Mouse (Mus musculus) limb, embryonic 15.5 days (tissue): ENCODE results near the gene Dlst. TPM values are rescaled to one million over a fixed set of nuclear protein-coding genes. Genes with fewer than 3 reads are reported as not detected.
A peak's percentile ranks its signal among the peaks of the same experiment; 100 is the strongest.
"Not testable (repeated sequence)": the region's sequence is repeated elsewhere in the genome, so short reads cannot be mapped to it uniquely, and the experiment has no call there.

Experiments
- ATAC-seq: fragments of 200-750 bp; cut with Nextera tagmentation; 2 replicates; pipeline ENCODE4 v1.8.0; 2017; ENCODE audit warnings: low read depth, moderate TSS enrichment; ENCODE audit not compliant: insufficient number of reproducible peaks, low FRiP score, low TSS enrichment
- H3K27ac ChIP-seq: fragments of 300-500 bp; sonication (generic); 2 replicates; pipeline ENCODE4 v1.5.1; 2015; ENCODE audit warnings: moderate library complexity, mild to moderate bottlenecking, inconsistent platforms
- H3K27me3 ChIP-seq: fragments of 300-500 bp; sonication (generic); 2 replicates; pipeline ENCODE4 v1.6.1; 2015; ENCODE audit warnings: inconsistent platforms
- H3K36me3 ChIP-seq: fragments of 300-500 bp; sonication (generic); 2 replicates; pipeline ENCODE4 v1.6.1; 2015; ENCODE audit warnings: inconsistent platforms
- H3K4me1 ChIP-seq: fragments of 300-500 bp; sonication (generic); 2 replicates; pipeline ENCODE4 v1.6.1; 2015; ENCODE audit warnings: inconsistent platforms
- H3K4me2 ChIP-seq: fragments of 300-500 bp; sonication (generic); 2 replicates; pipeline ENCODE4 v1.6.1; 2015; ENCODE audit warnings: mild to moderate bottlenecking, inconsistent platforms
- H3K4me3 ChIP-seq: fragments of 300-500 bp; sonication (generic); 2 replicates; pipeline ENCODE4 v1.5.1; 2015; ENCODE audit warnings: mild to moderate bottlenecking, inconsistent platforms
- H3K9ac ChIP-seq: fragments of 300-500 bp; sonication (generic); 2 replicates; pipeline ENCODE4 v1.6.1; 2015; ENCODE audit warnings: inconsistent platforms
- H3K9me3 ChIP-seq: fragments of 300-500 bp; sonication (generic); 2 replicates; pipeline ENCODE4 v1.6.1; 2016; ENCODE audit warnings: inconsistent platforms
- whole genome bisulfite sequencing: fragments of 180-500 bp; shearing (Covaris S2); methylation state at CpG from one replicate; pipeline ENCODE4 v1.1.7; 2015; 5-methylcytosine and 5-hydroxymethylcytosine counted together
- polyA plus RNA-seq: library from polyadenylated mRNA; unstranded; fragments of >200 nt; fragmentation: Nextera tagmentation; extraction: Ambion mirVana; gene quantifications from 2 replicates; pipeline ENCODE4 v1.2.1, GENCODE M21; 2015

Dlst gene
- polyA plus RNA-seq, 1 experiment from 2014 or later = 96.0 TPM

- Histone ChIP-seq H3K4me3 (no peak overlapping the region), H3K4me1 (peaks cover 22% of the 10 kb centered on the region), H3K9me3 (no peaks in the 10 kb centered on the region), H3K27me3 (0 out of 2 replicates have a peak, but pooled peaks cover 3% of the 10 kb centered on the region), H3K9ac (no peak overlapping the region), H3K4me2 (0 out of 2 replicates have a peak overlapping the region, but pooled peaks have one; percentile 5), H3K27ac (no peak overlapping the region), H3K36me3 (peaks cover 7% of the 10 kb centered on the region)
- WGBS = 38% methylated on average over 18 of the region's 18 CpGs
- ATAC-seq = no peak
Measured at GRCm38 (mm10) chr12:85140036-85140701, 29.5 kb downstream of the Dlst start.

DNA sequence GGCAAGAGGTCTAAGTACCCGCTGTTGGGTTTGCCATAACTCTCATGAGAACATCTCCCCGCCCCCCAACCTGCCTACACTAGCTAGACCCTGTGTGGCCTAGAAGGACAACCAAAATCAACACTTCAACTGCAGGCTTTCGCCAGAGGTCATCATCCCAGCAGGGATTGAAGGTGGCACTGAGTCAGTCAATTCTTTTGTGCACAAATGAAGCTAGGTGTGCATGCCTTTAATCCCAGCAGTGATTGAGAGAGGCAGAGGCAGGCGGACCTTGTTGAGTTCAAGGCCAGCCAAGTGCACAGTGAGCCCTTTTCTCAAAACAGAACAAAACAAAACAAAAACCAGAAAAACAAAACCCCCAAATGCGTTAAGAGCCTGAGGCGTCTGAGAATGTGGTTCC lies 30.5 kb downstream of the Dlst start:
- peaks cover 24% of the 10 kb centered on the region for H3K4me1 ChIP-seq
- no peak overlapping the region for H3K27ac ChIP-seq
- no peak overlapping the region for H3K4me3 ChIP-seq
- 79% methylated on average over 6 of the region's 6 CpGs for WGBS
- H3K9ac ChIP-seq = no peak overlapping the region
- H3K36me3 ChIP-seq = no peaks in the 10 kb centered on the region
- H3K9me3 ChIP-seq = no peaks in the 10 kb centered on the region
- ATAC-seq = no peak
- H3K27me3 ChIP-seq = 0 out of 2 replicates have a peak, but pooled peaks cover 3% of the 10 kb centered on the region
- no peak overlapping the region for H3K4me2 ChIP-seq

- ATAC-seq = no peak
- no peaks in the 10 kb centered on the region for H3K36me3 ChIP-seq
- peak overlapping the region; percentile 1; the same call in 1 of the 2 replicates for H3K27ac ChIP-seq
- no peak overlapping the region for H3K9ac ChIP-seq
- 12% methylated on average over 4 of the region's 4 CpGs for WGBS
- H3K4me1 ChIP-seq = peaks cover 31% of the 10 kb centered on the region
- H3K27me3 ChIP-seq = 0 out of 2 replicates have a peak, but pooled peaks cover 3% of the 10 kb centered on the region
- H3K4me3 ChIP-seq = no peak overlapping the region
- H3K4me2 ChIP-seq = no peak overlapping the region
- H3K9me3 ChIP-seq = no peaks in the 10 kb centered on the region
Measured at GRCm38 (mm10) chr12:85142803-85143202, 32.2 kb downstream of the Dlst start.

GRCm38 (mm10) chr12:85144276-85144675 lies 33.6 kb downstream of the Dlst start:
- H3K4me1 ChIP-seq = peaks cover 31% of the 10 kb centered on the region
- H3K27me3 ChIP-seq, H3K27ac ChIP-seq, H3K9me3 ChIP-seq, H3K9ac ChIP-seq, H3K4me2 ChIP-seq, H3K36me3 ChIP-seq, H3K4me3 ChIP-seq, ATAC-seq: not testable (repeated sequence)
- 57% methylated on average over 2 of the region's 2 CpGs for WGBS

GRCm38 (mm10) chr12:85144821-85145220 lies 34.2 kb downstream of the Dlst start:
- Histone ChIP-seq H3K9me3 (no peaks in the 10 kb centered on the region), H3K4me2 (no peak overlapping the region), H3K27me3 (0 out of 2 replicates have a peak, but pooled peaks cover 8% of the 10 kb centered on the region), H3K4me1 (peaks cover 31% of the 10 kb centered on the region), H3K9ac (no peak overlapping the region), H3K27ac (peak overlapping the region; percentile 67; the same call in 1 of the 2 replicates), H3K4me3 (no peak overlapping the region), H3K36me3 (no peaks in the 10 kb centered on the region)
- 92% methylated on average over 4 of the region's 4 CpGs for WGBS
- ATAC-seq = no peak

- no peaks in the 10 kb centered on the region for H3K9me3 ChIP-seq
- peak; percentile 25; the same call in 1 of the 2 replicates for ATAC-seq
- H3K36me3 ChIP-seq = no peaks in the 10 kb centered on the region
- H3K4me1 ChIP-seq = peaks cover 28% of the 10 kb centered on the region
- H3K27me3 ChIP-seq = peaks cover 13% of the 10 kb centered on the region
- no peak overlapping the region for H3K4me2 ChIP-seq
- WGBS = 49% methylated on average over 9 of the region's 9 CpGs
- no peak overlapping the region for H3K4me3 ChIP-seq
- H3K9ac ChIP-seq = no peak overlapping the region
- peak overlapping the region; percentile 67 for H3K27ac ChIP-seq
Measured at GRCm38 (mm10) chr12:85145630-85146029, 35.0 kb downstream of the Dlst start.

GRCm38 (mm10) chr12:85146355-85146754 lies 35.7 kb downstream of the Dlst start:
- Histone ChIP-seq H3K36me3 (no peaks in the 10 kb centered on the region), H3K9me3 (no peaks in the 10 kb centered on the region), H3K9ac (no peak overlapping the region), H3K4me1 (peaks cover 32% of the 10 kb centered on the region), H3K4me2 (no peak overlapping the region), H3K27me3 (peaks cover 20% of the 10 kb centered on the region), H3K27ac (peak overlapping the region; percentile 67; the same call in 1 of the 2 replicates), H3K4me3 (no peak overlapping the region)
- no peak for ATAC-seq
- 25% methylated on average over 11 of the region's 11 CpGs for WGBS

DNA sequence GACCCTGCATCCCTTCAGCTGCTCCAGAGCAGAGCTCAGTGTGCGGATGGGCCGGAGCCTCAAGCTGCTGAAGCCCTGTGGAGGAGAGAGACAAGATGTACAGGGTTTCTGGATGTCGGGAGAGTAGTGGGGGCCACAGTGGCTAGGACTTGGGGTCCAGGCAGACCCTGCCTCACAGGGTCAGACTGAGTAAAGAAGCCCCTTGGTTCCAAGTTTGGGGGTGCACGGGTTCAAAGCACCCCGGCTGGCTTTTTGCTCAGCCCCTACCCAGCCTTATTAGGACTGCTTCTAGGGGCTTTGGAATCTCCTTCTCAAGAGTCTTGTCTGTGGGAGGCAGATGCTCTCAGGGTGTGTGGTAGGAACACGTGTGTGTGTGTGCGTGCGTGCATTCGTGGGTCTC lies 36.2 kb downstream of the Dlst start:
- Histone ChIP-seq H3K4me1 (peaks cover 32% of the 10 kb centered on the region), H3K9me3 (no peaks in the 10 kb centered on the region), H3K4me2 (no peak overlapping the region), H3K27me3 (peaks cover 24% of the 10 kb centered on the region), H3K4me3 (no peak overlapping the region), H3K27ac (no peak overlapping the region), H3K36me3 (no peaks in the 10 kb centered on the region), H3K9ac (no peak overlapping the region)
- WGBS = 80% methylated on average over 9 of the region's 9 CpGs
- ATAC-seq = no peak

DNA sequence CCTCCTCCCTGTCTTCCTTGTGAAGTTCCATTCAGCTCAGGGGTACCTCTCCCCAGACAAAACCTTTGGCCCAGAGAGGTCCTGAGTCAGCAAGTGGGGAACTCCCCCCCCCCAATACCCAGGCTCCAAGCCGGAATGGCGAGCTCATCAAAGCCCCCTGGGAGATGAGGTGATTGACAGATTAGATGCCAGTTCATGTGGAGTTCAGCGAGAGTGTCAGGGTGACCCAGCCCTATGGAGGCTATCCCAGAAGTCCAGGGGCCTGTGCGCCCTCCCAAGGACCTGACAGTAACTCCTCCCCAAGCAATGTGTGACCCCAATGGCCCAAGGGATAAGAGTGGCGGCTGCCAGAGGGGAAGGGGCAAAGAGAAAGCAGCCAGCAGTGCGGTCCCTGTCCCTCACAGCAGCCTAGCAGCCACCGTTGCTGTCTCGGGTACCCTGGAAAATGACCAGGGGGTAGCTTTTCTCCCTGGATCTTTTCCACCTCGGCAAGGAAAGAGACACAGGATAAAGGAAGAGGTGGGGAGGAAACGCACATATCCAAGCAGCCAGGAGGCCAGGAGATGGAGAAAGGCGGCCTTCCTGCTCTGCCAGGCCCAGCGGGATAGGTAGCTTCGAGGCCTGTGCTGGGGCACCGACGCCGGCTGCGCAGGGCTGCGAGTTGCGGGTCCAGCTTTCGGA lies 39.8 kb downstream of the Dlst start:
- Histone ChIP-seq H3K9ac (no peak overlapping the region), H3K27me3 (peaks cover 24% of the 10 kb centered on the region), H3K27ac (no peak overlapping the region), H3K9me3 (no peaks in the 10 kb centered on the region), H3K36me3 (no peaks in the 10 kb centered on the region), H3K4me1 (peaks cover 20% of the 10 kb centered on the region), H3K4me3 (peak overlapping the region; percentile 16; the same call in 1 of the 2 replicates), H3K4me2 (peak overlapping the region; percentile 40)
- 16% methylated on average over 20 of the region's 20 CpGs for WGBS
- ATAC-seq = no peak

GRCm38 (mm10) chr12:85151002-85151774 lies 40.6 kb downstream of the Dlst start, which contains the start of gene Rps6kl1:
TSS of gene Rps6kl1 (minus strand) at chr12:85151264.
- peak within 1 kb of the TSS; percentile 40 for H3K4me2 ChIP-seq
- no peak for ATAC-seq

GRCm38 (mm10) chr12:85153011-85153410 lies 42.4 kb downstream of the Dlst start:
- H3K27me3 ChIP-seq = peaks cover 24% of the 10 kb centered on the region
- ATAC-seq = no peak
- no peak overlapping the region for H3K27ac ChIP-seq
- H3K4me2 ChIP-seq = no peak overlapping the region
- H3K4me3 ChIP-seq = no peak overlapping the region
- WGBS = 74% methylated on average over 3 of the region's 3 CpGs
- no peaks in the 10 kb centered on the region for H3K9me3 ChIP-seq
- no peak overlapping the region for H3K9ac ChIP-seq
- H3K4me1 ChIP-seq = peaks cover 10% of the 10 kb centered on the region
- H3K36me3 ChIP-seq = no peaks in the 10 kb centered on the region

More at GRCm38 (mm10) chr12:85151002-85151774, 40.6 kb downstream of the Dlst start, which contains the start of gene Rps6kl1:
- Histone ChIP-seq H3K9me3 (no peaks in the 10 kb centered on the region), H3K27me3 (peaks cover 24% of the 10 kb centered on the region), H3K4me3 (peak within 1 kb of the TSS; percentile 16; the same call in 1 of the 2 replicates), H3K4me1 (peaks cover 15% of the 10 kb centered on the region), H3K9ac (no peak within 1 kb of the TSS), H3K36me3 (no peaks in the 10 kb centered on the region), H3K27ac (no peak within 1 kb of the TSS)
- WGBS = 13% methylated on average over 28 of the region's 28 CpGs
